In the genomic region with DNA sequence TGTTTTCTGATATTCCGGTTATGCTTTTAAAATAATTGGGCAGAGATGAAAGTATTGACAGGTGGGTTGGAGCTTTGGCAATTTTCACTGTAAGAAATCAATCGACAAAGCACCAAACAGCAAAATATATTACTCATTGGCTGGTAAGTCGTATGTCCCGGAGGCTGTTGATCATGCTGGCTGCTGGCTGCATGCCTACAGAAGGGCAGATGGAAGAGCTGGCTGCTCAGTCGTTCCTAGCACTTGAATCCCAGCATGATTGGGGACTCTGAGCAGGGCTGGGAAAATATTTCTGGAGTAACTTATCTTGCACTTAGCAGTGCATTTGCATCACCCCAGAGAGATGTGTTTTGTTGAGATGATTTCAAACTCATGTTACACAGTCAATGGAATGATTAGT, we compare ENCODE assay signal across 13 mouse cellular contexts.
DNase-seq lines count a peak whose midpoint lies in the region; ATAC-seq and TF ChIP-seq lines count a peak whose summit lies in the region.
"Had no signal": no experiment of that assay in that cellular context is flagged by ENCODE, and none has a peak within 500 bp of the region (broad histone marks: within the 10 kb centered on the region; RNA-seq: fewer than 3 reads in every experiment).

No protein-coding gene starts in this region.

- H3K9me3 ChIP-seq in midbrain, postnatal 0 days (ENCODE audit: low read length): no peaks in the 10 kb centered on the region
- no peaks in the 10 kb centered on the region for H3K9me3 ChIP-seq in midbrain, embryonic 15.5 days
- no peaks in the 10 kb centered on the region for H3K9me3 ChIP-seq in liver, postnatal 0 days (ENCODE audit: low read length)
- H3K9me3 ChIP-seq: heart, embryonic 15.5 days; stomach, embryonic 15.5 days had no signal

- no peaks in the 10 kb centered on the region for H3K36me3 ChIP-seq in midbrain, postnatal 0 days (ENCODE audit: insufficient read depth, low read length)
- H3K36me3 ChIP-seq in midbrain, embryonic 15.5 days (replicated peaks): no peaks in the 10 kb centered on the region
- no peaks in the 10 kb centered on the region for H3K36me3 ChIP-seq in liver, postnatal 0 days (replicated peaks; ENCODE audit: insufficient read depth, low read length)
- H3K36me3 ChIP-seq: heart, embryonic 15.5 days; stomach, embryonic 15.5 days had no signal

- H3K4me3 ChIP-seq in midbrain, postnatal 0 days (ENCODE audit: low read depth, low read length): no peak overlapping the region
- no peak overlapping the region for H3K4me3 ChIP-seq in midbrain, embryonic 15.5 days
- H3K4me3 ChIP-seq in liver, postnatal 0 days (ENCODE audit: low read depth, low read length): no peak overlapping the region
- H3K4me3 ChIP-seq: heart, embryonic 15.5 days; stomach, embryonic 15.5 days had no signal

- H3K9ac ChIP-seq in midbrain, postnatal 0 days (replicated peaks; ENCODE audit: low read length, poor library complexity, severe bottlenecking): no peak overlapping the region
- no peak overlapping the region for H3K9ac ChIP-seq in midbrain, embryonic 15.5 days
- H3K9ac ChIP-seq in liver, postnatal 0 days (replicated peaks): no peak overlapping the region
- H3K9ac ChIP-seq: heart, embryonic 15.5 days; stomach, embryonic 15.5 days had no signal

- no peak for TF ChIP-seq EP300 in liver, postnatal 0 days (IDR thresholded peaks at IDR 0.05; ENCODE audit: low read depth)

- H3K4me2 ChIP-seq in midbrain, postnatal 0 days (ENCODE audit: low read depth, low read length, poor library complexity, severe bottlenecking): no peak overlapping the region
- H3K4me2 ChIP-seq in midbrain, embryonic 15.5 days: no peak overlapping the region
- no peak overlapping the region for H3K4me2 ChIP-seq in liver, postnatal 0 days (ENCODE audit: low read depth, low read length)
- H3K4me2 ChIP-seq: heart, embryonic 15.5 days; liver, embryonic 11.5 days; stomach, embryonic 15.5 days had no signal

- no peaks in the 10 kb centered on the region for H3K4me1 ChIP-seq in midbrain, postnatal 0 days (ENCODE audit: insufficient read depth, low read length)
- no peaks in the 10 kb centered on the region for H3K4me1 ChIP-seq in midbrain, embryonic 15.5 days
- no peaks in the 10 kb centered on the region for H3K4me1 ChIP-seq in liver, postnatal 0 days (ENCODE audit: insufficient read depth)
- H3K4me1 ChIP-seq: heart, embryonic 15.5 days; stomach, embryonic 15.5 days had no signal

- DNase-seq in midbrain, postnatal 0 days (ENCODE audit: low spot score): peak; percentile 70
- DNase-seq in cerebellum, adult 9-11 months: peak; percentile 93
- peak; percentile 86 to 87 for DNase-seq in layer of hippocampus, adult 8-10 months (ENCODE audit: low spot score in 2 of 2)
- DNase-seq in right cerebral cortex, postnatal 25 days: peak; percentile 7
- no peak for DNase-seq in liver, postnatal 0 days
- no peak for DNase-seq in thymus, postnatal 36 days
- no peak for DNase-seq in MN1 (ENCODE audit: low spot score)
- DNase-seq: gastrocnemius, postnatal 25 days had no signal

- no peak for TF ChIP-seq CTCF in midbrain, postnatal 0 days (IDR thresholded peaks at IDR 0.05)
- TF ChIP-seq CTCF in liver, postnatal 0 days (IDR thresholded peaks at IDR 0.05; ENCODE audit: low read depth): no peak

- no peaks in the 10 kb centered on the region for H3K27me3 ChIP-seq in midbrain, postnatal 0 days (ENCODE audit: insufficient read depth, low read length)
- H3K27me3 ChIP-seq in midbrain, embryonic 15.5 days (replicated peaks): no peaks in the 10 kb centered on the region
- no peaks in the 10 kb centered on the region for H3K27me3 ChIP-seq in liver, postnatal 0 days (ENCODE audit: insufficient read depth, low read length)
- H3K27me3 ChIP-seq: heart, embryonic 15.5 days; stomach, embryonic 15.5 days had no signal

- no peak overlapping the region for H3K27ac ChIP-seq in midbrain, postnatal 0 days (ENCODE audit: low read depth, low read length)
- no peak overlapping the region for H3K27ac ChIP-seq in midbrain, embryonic 15.5 days
- H3K27ac ChIP-seq in liver, postnatal 0 days (ENCODE audit: low read depth): no peak overlapping the region
- H3K27ac ChIP-seq: heart, embryonic 15.5 days; macrophage; stomach, embryonic 15.5 days had no signal

- no peak for ATAC-seq in midbrain, postnatal 0 days (ENCODE audit: low FRiP score)
- ATAC-seq in midbrain, embryonic 15.5 days (replicated peaks): no peak
- ATAC-seq in liver, postnatal 0 days: no peak

- 68% methylated on average over 5 of the region's 5 CpGs for WGBS in midbrain, postnatal 0 days
- WGBS in midbrain, embryonic 15.5 days: 76% methylated on average over 5 of the region's 5 CpGs
- 78% methylated on average over 5 of the region's 5 CpGs for WGBS in liver, postnatal 0 days (ENCODE audit: insufficient replicate concordance)

Comparison
In these comparisons a context has a peak if more than half of its experiments do, and no peak if none do; other contexts are left out.
1. DNase-seq: peak in midbrain, postnatal 0 days (single experiment), cerebellum, adult 9-11 months (single experiment), layer of hippocampus, adult 8-10 months (2 of 2) and right cerebral cortex, postnatal 25 days (single experiment); none in liver, postnatal 0 days (single experiment), thymus, postnatal 36 days (0 of 2) and MN1 (single experiment).